Mouse (Mus musculus) erythroblast, adult 5-6 weeks (primary cell): ENCODE measurements around the gene Srsf4. TPM values are rescaled to one million over a fixed set of nuclear protein-coding genes. Genes with fewer than 3 reads are reported as not detected.
A peak's percentile ranks its signal among the peaks of the same experiment; 100 is the strongest.

Experiments used
- ATAC-seq: replicated peaks from 2 replicates; pipeline ENCODE4 v1.8.0; 2016; ENCODE audit warnings: moderate number of reproducible peaks, mild to moderate bottlenecking, moderate TSS enrichment, inconsistent platforms; ENCODE audit not compliant: poor library complexity, low FRiP score, severe bottlenecking
- total RNA-seq, 2 experiments: library from RNA; stranded (forward) in 1 of 2; stranded (reverse) in 1 of 2; fragments of 150-400 nt in 1 of 2; fragments of 200-764, 138-1000 nt in 1 of 2; gene quantifications; 2 replicates each; pipeline versions ENCODE4 v1.2.3 to v1.2.4; 2015 to 2017; ENCODE audit warnings: low replicate concordance in 2 of 2

Gene Srsf4
- total RNA-seq, 2 experiments from 2014 or later: 20.9 to 45.2 TPM

DNA sequence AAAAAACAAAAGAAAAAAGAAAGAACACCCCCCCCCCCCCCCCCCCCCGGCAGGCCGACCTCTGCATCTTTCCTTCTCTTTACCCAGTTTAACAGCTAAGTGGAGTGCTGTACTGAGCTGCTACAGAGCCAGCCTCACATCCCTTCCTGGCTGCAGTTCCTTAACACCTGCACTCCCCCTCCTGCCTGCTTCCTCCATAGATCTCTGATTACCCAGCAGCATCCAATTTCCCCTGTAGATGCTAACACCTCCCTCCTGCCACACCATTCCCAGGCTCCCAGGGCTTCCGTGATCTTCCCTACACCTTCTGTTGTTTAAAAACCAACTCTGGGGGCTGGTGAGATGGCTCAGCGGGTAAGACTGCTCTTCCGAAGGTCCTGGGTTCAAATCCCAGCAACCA is 38.1 kb downstream of the Srsf4 start:
- no peak for ATAC-seq

DNA sequence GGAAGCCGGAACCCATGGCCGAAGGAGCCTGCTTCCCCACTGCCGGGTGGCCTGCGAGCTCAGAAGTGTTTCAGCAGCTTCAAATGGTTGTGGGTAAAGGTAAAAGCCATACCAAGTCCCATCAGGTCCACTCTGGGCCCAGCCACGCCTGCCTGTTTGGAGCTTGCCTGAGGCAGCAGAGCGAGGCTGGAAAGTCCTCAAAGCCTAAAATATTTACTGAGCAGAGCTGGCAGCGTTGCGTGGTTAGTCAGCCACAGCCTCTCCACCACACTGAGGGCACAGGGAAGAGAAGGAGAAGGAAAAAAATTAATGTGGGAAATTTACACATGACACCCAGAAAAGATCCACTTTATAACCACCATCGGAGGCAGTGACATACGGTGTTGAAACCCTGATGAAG is 40.1 kb downstream of the Srsf4 start:
- no peak for ATAC-seq

DNA sequence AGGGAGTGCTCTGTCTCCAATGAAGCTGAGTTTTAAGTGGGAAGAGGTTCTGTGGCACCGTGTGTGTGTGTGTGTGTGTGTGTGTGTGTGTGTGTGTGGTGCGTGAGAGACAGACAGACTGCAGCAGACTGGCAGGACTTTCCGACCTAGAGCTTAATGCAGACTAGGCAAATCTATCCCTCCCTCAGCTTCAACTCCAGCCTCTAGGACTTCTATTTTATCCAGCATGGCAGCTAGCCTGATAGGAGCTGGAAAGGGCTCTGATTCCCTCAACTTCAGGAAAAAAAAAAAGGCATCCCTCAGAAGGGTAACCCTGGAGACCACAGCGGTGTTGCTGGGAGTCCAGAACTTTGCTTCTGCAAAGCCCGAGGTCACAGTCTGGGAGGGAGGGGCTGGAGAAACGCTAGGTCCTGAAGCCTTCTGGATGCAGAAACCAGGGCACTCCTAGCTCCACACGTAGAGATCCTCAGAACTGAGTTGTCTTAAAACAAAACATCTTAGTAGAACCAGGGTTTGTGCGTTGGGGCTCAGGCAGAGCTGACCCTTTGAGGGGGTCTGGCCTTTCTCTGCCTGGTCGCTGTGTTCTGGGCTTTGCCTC is 40.7 kb downstream of the Srsf4 start:
- ATAC-seq: no peak

DNA sequence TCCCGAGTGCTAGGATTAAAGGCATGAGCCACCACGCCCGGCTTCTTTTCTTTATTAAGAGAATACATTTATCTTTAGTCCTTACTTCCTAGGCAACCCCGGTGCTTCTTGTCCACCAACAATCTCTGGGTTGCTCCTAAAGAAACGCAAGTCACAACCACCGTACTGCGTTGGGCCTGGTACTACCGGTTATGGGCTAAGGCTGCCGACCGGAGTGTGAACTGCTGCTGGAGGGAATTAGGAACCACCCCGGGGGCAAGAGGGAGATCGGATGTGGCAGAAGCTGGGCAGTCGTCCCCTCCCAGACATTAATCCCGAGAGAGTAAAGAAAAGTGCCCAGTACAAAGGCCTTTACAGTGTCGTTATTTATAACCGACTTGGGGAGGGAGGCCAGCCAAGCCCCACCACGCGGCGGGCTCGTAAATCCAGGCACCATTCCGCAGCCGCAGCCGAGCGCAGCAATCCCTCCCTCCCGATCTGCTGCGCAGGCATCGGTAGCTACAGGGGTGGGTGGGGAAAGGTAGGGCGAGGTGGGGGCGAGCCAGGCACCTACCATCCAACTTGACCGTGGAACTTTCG is 41.6 kb downstream of the Srsf4 start:
- no peak for ATAC-seq

DNA sequence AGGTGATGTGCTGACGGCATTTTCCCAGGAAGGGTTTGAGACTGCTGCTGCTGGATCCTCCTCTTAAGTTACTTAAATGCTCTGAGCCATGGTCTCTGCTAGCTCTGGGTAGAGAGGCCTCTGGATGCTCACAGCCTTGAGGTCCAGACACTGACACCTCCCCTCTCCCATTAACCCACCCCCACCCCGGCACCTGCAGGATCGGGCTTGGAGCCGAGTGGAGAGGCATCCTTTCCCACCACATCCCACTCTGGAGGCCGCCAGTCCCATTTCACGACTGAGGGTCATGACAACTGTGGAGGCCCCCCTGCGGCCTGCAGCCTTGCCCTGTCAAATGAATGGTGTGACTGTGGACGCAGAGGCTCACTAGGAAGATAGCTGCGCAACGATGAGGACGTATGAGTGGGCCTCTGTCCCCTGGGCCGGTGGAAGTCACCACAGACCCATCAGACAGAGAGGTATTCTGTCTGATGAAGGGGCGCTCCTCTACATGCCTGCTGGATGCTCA is 42.5 kb downstream of the Srsf4 start:
- ATAC-seq: no peak

DNA sequence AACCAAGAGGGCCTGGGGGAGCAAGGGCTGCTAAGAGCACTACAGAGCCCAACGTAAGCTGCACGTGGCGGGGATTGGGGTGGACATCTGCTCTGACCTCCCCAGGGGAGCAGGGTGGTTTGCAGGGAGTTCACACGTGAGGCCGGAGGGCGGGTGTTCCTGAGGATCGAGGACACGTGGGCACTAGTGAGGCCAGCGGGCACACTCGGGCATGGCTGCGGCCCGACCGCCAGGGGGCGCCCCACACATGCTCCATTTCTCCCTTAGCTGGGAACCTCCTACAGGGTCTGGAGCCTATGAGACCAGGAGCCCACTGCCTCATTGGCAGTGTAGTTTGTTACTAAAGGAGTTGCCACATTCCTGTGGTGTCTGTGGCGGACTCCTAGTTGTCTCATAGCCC is 43.0 kb downstream of the Srsf4 start:
- ATAC-seq: peak; percentile 74

DNA sequence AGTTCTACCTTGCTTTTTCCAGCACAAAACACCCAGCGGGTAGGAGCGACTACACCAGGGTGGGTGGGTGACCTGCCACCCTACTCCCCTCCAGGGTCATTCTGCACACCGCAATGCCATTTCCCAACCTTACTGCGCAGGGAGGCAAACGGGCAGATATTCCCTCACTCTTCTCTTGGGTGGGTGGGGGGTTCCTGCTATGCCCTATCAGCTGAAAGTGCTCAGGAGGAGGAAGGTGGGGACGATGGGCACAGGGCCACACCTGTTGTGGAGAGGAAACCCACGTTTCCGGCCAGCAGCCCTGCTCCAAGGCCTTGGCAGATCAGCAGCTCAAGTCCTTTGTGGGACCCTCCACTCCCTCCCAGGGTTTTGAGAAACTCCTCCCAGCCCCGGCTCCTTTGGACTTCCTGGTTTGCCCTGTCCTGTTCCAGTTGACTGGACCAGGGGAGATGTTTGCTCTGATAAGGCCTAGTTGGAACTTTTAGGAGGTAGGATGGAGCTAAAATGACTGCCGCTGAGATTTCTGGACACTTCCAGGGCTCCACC is 43.7 kb downstream of the Srsf4 start:
- ATAC-seq: no peak

DNA sequence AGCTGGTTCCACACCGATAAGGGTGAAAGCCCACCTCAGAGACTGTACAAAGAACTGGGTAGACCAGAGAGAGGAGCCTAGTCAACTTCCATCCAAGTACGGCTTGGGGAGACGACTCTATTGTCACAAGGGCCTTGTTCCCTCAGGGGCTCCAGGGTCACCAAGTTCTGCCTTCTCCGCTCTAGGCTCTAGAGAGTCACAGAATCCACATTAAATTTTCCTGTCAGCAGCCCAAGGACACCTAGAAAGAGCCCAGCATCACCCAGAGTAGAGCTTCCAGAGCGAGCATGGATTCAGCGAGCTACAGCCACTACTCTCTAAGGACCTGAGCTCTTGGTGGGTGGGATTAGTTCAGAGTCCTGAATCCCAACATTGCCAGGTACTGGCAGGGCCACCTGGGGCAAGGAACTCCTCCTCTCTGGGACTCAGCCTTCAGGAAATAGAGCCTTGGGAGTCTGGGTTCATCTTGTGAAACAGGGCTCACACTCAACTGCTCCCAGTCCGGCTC is 44.7 kb downstream of the Srsf4 start:
- no peak for ATAC-seq

DNA sequence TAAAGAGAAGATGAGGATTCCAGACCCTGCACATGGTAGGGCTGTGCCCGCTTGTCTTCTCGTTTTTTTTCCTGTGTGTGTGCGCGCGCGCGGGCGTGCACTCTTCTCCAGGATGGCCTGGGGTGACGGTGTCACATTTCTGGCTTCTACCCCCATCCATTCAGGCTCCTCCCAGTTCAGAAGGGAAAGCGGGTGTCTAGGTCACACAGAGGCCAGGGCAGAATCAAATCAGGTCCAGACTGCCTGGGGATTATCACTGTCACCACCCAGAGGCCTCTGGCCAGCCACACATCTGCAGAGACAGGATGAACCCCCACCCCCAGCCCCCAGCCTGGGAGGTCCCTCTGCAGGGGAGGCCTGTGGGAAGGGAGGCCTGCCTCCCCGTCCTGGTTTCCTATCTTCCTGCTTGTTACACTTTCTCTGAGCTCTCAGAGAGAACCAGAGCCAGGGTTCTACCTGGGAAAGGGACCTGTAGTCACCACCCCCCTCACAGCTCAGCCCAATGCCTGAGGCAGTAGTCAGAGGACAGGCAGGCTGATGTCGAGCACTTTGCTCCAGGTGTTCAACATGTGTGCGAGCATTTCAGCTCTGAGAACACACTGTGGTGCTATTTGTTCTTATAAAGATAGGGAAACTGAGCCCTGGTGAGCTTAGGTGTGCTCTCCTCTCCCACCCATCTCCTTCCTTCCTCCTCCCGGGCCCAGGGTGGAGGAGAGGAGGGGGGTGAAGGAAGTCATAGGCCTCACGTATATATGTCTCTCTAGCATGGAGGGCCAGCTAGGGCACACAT is 45.5 kb downstream of the Srsf4 start:
- ATAC-seq: no peak

DNA sequence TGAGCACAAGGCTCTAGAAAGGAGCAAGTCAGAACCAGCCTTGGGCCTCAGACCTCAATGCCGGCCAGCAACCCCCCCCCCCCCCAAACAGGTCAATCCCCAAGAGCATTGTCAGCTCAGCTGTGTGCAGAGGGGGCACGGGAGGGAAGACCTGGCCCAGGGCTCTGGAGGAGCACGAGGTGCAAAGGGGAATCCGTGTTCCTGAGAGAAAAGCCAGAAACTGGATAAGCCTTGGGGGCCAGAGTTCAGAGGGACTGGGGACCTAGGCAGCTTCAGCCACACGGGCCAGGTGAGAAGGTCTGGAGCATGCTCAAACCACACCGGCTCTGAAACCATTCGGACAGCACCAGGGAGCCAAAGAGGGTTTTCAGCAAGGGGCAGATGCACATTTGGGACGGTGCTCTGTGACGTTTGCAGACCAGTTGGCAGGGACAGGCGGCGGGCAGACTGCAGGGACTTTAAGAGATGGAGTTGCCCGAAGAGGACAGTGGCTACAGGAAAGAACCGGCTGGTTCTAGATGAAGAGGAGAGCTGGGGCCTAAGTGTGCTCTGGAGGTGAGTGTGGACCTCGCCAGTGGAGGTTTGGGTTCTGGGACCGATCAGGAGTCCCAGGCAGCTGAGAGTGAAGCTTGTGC is 46.2 kb downstream of the Srsf4 start:
- ATAC-seq: no peak

DNA sequence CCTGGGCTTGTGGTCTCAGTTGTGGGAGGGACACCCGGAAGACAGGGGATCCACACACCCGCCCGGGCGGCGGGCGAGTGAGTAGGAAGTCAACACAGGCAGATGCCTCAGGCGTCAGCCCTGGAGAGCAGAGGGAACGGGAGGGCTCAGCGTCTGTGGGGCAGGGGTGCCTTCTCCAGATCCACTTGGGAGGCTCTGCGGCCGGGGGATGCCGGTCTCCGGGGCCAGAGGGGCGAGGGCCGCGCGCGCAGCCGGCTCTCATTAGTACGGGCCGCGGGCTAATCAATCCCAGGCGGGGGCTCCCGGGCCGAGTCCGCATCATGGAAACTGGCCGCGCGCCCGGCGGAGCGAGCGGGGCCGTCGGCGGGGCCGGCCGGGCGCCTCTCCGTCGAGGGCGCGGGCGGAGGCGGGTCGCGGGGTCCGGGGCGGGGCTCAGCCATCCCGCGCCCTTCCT is 46.8 kb downstream of the Srsf4 start:
- ATAC-seq: no peak

DNA sequence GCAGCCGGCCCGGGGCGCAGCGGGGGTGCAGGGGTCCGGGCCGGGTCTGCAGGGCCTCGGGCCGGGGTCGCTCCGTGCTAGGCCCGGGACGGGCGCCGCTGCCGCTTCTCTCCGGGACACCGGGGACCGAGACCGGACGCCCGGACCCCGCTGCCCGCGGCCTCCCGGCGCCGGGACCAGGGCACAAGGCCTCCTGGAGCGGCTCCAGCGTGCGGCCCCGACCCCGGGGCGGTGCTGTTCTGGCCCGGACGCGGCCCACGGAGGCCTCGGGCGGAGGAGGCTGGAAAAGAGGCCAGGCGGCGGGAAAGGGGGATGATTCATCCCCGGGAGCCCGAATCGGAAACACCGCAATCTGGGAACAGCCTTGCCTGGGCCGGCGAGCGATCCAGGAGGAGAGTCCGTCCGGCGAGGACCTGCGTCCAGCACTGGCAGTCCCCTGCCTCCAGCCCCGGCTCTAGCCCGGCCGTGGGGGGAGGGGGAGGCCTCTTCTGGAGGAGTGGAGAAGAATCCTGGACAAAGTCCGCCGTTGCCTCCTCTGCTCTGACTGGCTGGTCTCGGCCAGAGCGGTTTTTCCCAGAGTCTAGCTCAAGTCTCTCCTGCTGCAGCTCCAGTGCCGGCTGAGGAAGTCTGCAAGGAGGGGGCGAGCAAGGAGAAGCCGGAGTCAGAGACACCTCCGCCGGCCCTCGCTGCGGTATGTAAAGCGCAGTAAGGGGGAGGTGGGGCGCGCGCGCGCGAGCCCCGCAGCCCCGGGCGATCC is 47.4 kb downstream of the Srsf4 start:
- no peak for ATAC-seq

DNA sequence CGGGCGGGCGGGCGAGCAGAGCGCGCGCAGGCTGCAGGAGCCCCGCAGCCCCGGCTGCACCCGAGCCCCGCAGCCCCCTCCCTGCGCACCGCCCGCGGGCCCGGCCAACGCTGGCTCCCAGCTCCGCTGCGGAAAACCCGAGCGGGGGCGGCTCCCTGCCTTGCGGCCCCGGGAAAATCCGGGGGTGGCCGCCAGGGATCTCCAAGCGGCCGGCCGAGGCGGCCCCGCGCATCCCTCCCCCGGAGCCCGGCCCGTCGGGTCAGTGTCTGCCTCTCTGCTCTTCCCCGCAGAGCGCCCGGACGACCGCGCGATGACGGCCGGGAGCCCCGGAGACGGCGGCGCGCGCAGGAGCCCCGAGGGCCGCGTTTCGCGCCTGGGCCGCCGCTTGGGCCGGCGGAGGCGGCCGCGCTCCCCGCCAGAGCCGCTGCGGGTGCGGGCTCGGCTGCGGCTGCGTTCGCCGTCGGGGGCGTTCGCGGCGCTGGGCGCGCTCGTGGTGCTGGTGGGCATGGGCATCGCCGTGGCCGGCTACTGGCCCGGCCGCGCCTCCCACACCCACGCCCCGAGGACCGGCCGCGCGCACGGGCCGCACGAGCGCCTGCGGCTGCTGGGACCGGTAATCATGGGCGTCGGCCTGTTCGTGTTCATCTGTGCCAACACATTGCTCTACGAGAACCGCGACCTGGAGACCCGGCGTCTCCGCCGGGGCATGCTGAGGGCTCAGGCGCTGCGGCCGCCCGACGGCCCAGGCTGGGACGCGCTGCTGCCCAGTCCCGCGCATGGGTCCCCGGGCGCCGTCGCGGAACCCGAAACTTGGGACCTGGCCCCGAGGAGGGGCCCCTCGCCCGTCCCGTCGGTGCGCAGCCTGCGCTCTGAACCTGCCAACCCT is 48.3 kb downstream of the Srsf4 start, which contains the start of gene Tmem200b:
TSS of gene Tmem200b (plus strand) at position 311 of the 886 bp plus-strand sequence.
- ATAC-seq: peak; percentile 30; the same call in 1 of the 2 replicates

DNA sequence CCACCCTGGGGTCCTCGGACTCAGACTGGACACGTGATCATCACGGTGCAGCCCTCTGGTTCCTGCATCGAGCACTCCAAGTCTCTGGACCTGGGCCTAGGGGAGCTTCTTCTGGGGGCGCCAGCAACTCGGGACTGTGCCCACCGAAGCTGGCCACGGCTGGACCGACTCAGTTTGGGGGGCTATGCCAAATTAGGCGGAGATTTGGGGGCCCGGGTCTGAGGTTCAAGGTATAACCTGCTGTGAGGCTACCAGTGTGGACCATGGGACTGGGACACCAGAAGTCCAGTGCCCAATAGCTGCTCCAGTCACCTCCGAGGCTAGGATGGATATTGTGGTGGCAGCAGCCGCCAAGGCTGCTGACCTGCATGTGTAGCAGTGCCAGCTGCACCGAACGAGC is 49.0 kb downstream of the Srsf4 start:
- peak; percentile 1; the same call in 1 of the 2 replicates for ATAC-seq

DNA sequence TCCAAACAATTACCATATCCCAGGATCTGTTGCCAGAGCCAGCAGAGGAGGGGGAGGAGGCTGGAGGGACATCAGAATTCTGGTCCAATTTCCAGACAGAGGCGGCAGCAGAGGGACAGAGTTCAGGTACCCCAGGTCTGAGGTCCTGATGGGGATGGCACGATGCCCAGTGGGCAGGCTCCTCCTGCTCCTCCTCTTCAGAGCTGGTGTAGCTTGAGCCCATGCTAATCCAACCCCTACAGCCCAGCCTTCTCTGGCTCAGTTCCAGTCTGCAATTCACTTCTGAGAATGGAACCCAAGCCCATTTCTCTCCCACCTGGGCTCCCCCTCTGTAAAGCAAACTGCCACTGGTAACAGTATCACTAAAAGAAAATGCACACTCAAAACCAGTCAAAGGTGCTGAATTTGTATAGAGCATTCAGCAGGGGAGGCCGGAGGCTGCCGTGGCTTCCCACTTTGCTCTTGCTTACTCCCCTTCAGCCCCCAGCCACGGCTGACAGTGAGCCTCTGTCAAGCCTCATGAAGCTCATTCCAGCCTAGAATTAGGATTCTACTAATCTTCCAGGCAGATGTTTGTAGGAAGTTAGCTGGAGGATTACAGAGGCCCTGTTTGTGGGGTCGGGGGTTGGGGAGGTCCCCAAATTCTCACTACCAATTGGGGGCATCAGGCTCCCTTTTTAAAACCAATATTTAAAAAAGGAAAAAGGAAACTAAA is 50.8 kb downstream of the Srsf4 start:
- ATAC-seq: no peak

DNA sequence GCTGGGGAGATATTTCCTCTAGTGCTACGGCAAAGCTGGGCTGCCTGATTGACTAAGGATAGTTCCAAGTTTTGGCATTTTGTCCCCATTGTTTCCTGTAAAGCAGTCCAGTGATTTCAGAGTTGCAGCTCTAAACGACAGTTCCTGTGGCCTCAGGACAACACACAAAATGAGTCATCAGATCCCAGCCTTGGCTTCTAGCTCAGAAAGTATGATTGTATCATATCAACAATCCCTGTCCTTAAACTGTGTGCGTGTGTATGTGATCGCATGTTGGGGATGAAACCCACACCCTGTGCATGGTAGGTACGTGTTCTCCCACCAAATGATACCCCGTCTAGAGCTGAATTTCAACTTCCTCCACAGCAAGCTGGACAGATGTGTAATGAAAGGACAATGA is 55.7 kb downstream of the Srsf4 start:
- no peak for ATAC-seq

DNA sequence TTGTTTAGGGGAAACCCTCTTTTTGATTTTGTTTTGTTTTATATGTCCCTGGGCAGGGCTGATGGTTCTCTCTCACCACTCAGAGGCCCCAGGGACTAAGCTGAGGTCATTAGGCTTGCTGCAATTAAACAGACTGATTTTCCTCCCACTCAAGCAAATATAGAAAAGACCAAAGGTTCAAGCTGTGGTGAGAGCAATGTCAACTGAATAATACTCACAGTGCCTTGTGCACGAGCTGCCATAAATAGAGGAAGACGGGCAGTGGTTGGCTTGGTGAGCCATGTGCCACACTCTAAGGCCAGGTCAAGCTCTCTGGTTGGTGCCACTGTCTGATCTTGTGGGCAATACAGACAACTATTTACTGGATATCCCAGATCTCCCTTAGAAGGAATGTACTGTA is 66.0 kb downstream of the Srsf4 start:
- ATAC-seq: no peak

DNA sequence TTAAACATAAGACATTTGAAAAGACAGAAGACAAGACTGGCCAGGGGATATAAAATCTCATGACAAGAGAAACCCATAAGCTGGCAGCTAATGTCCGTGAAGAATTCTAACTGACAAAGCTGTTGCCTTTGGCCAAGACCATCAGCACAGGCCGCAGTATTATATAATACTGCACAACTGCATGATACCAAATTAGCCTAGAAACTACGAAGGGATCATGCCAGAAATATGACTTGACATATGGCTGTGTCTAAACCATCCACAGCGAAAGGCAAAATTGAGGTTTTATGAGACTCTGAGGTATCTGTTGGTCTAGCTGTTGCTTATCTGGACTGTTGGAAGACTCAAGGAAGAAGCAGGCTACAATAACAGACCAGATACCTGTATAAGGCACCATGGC is 67.4 kb downstream of the Srsf4 start:
- ATAC-seq: no peak
